Mouse (Mus musculus): Measurements from ENCODE around the gene Slbp. TPM values are rescaled to one million over a fixed set of nuclear protein-coding genes. Genes with fewer than 3 reads are reported as not detected.

The Slbp gene
- polyA plus RNA-seq, 1 experiment from 2014 or later: 81.2 TPM

GRCm38 (mm10) chr5:33611795-33612194 lies 40.6 kb downstream of the Slbp start:
- TF ChIP-seq CTCF (IDR thresholded peaks at IDR 0.05): no peak
- no peak for TF ChIP-seq EP300 (IDR thresholded peaks at IDR 0.05)
- no peak overlapping the region for H3K9ac ChIP-seq (replicated peaks; ENCODE audit: low read depth)
- no peaks in the 10 kb centered on the region for H3K9me3 ChIP-seq (ENCODE audit: low read length)
- no peaks in the 10 kb centered on the region for H3K27me3 ChIP-seq (replicated peaks; ENCODE audit: insufficient read depth, low read length)
- DNase-seq (ENCODE audit: low spot score) (no peak), ATAC-seq (no peak)
- no peak overlapping the region for H3K4me3 ChIP-seq (ENCODE audit: low read depth, low read length)
- H3K27ac ChIP-seq (ENCODE audit: low read length): no peak overlapping the region
- no peak overlapping the region for H3K4me2 ChIP-seq (replicated peaks; ENCODE audit: low read depth, low read length)
- H3K36me3 ChIP-seq (ENCODE audit: insufficient read depth, low read length): peaks cover 25% of the 10 kb centered on the region; the same call in 1 of the 2 replicates
- no peaks in the 10 kb centered on the region for H3K4me1 ChIP-seq (ENCODE audit: insufficient read depth, low read depth, low read length)
- 88% methylated on average over 1 of the region's 1 CpGs for WGBS

- Histone ChIP-seq H3K9me3 (ENCODE audit: low read length) (no peaks in the 10 kb centered on the region), H3K4me2 (replicated peaks; ENCODE audit: low read depth, low read length) (no peak overlapping the region), H3K27ac (ENCODE audit: low read length) (no peak overlapping the region), H3K4me3 (ENCODE audit: low read depth, low read length) (no peak overlapping the region), H3K4me1 (ENCODE audit: insufficient read depth, low read depth, low read length) (no peaks in the 10 kb centered on the region), H3K27me3 (replicated peaks; ENCODE audit: insufficient read depth, low read length) (no peaks in the 10 kb centered on the region), H3K36me3 (ENCODE audit: insufficient read depth, low read length) (peaks cover 31% of the 10 kb centered on the region; the same call in 1 of the 2 replicates), H3K9ac (replicated peaks; ENCODE audit: low read depth) (no peak overlapping the region)
- TF ChIP-seq EP300 (IDR thresholded peaks at IDR 0.05) (no peak), CTCF (IDR thresholded peaks at IDR 0.05) (no peak)
- ATAC-seq (no peak), DNase-seq (ENCODE audit: low spot score) (no peak)
- 88% methylated on average over 1 of the region's 1 CpGs for WGBS
These were observed 43.1 kb downstream of the Slbp start for GRCm38 (mm10) chr5:33609226-33609625.

- WGBS: 94% methylated on average over 15 of the region's 15 CpGs
- no peak for TF ChIP-seq EP300 (IDR thresholded peaks at IDR 0.05)
- no peak for TF ChIP-seq CTCF (IDR thresholded peaks at IDR 0.05)
- peaks cover 29% of the 10 kb centered on the region; the same call in 1 of the 2 replicates for H3K36me3 ChIP-seq (ENCODE audit: insufficient read depth, low read length)
- no peak for DNase-seq (ENCODE audit: low spot score)
- no peak overlapping the region for H3K9ac ChIP-seq (replicated peaks; ENCODE audit: low read depth)
- no peak overlapping the region for H3K4me3 ChIP-seq (ENCODE audit: low read depth, low read length)
- ATAC-seq: no peak
- H3K27ac ChIP-seq (ENCODE audit: low read length): no peak overlapping the region
- no peaks in the 10 kb centered on the region for H3K9me3 ChIP-seq (ENCODE audit: low read length)
- H3K4me2 ChIP-seq (replicated peaks; ENCODE audit: low read depth, low read length): no peak overlapping the region
- no peaks in the 10 kb centered on the region for H3K4me1 ChIP-seq (ENCODE audit: insufficient read depth, low read depth, low read length)
- H3K27me3 ChIP-seq (replicated peaks; ENCODE audit: insufficient read depth, low read length): no peaks in the 10 kb centered on the region
These were observed 44.9 kb downstream of the Slbp start for GRCm38 (mm10) chr5:33607434-33607833.

GRCm38 (mm10) chr5:33606631-33607030 lies 45.7 kb downstream of the Slbp start:
- DNase-seq (ENCODE audit: low spot score) (no peak), ATAC-seq (no peak)
- Histone ChIP-seq H3K4me1 (ENCODE audit: insufficient read depth, low read depth, low read length) (no peaks in the 10 kb centered on the region), H3K36me3 (ENCODE audit: insufficient read depth, low read length) (peaks cover 26% of the 10 kb centered on the region; the same call in 1 of the 2 replicates), H3K9ac (replicated peaks; ENCODE audit: low read depth) (no peak overlapping the region), H3K4me3 (ENCODE audit: low read depth, low read length) (no peak overlapping the region), H3K27ac (ENCODE audit: low read length) (no peak overlapping the region), H3K9me3 (ENCODE audit: low read length) (no peaks in the 10 kb centered on the region), H3K27me3 (replicated peaks; ENCODE audit: insufficient read depth, low read length) (no peaks in the 10 kb centered on the region), H3K4me2 (replicated peaks; ENCODE audit: low read depth, low read length) (no peak overlapping the region)
- WGBS: 72% methylated on average over 7 of the region's 7 CpGs
- TF ChIP-seq CTCF (IDR thresholded peaks at IDR 0.05) (no peak), EP300 (IDR thresholded peaks at IDR 0.05) (no peak)

GRCm38 (mm10) chr5:33605314-33605713 lies 47.1 kb downstream of the Slbp start:
- 81% methylated on average over 5 of the region's 5 CpGs for WGBS
- Histone ChIP-seq H3K4me3 (ENCODE audit: low read depth, low read length) (no peak overlapping the region), H3K4me1 (ENCODE audit: insufficient read depth, low read depth, low read length) (no peaks in the 10 kb centered on the region), H3K27me3 (replicated peaks; ENCODE audit: insufficient read depth, low read length) (no peaks in the 10 kb centered on the region), H3K27ac (ENCODE audit: low read length) (no peak overlapping the region), H3K4me2 (replicated peaks; ENCODE audit: low read depth, low read length) (no peak overlapping the region), H3K9me3 (ENCODE audit: low read length) (no peaks in the 10 kb centered on the region), H3K36me3 (ENCODE audit: insufficient read depth, low read length) (peaks cover 24% of the 10 kb centered on the region; the same call in 1 of the 2 replicates), H3K9ac (replicated peaks; ENCODE audit: low read depth) (no peak overlapping the region)
- no peak for ATAC-seq
- no peak for DNase-seq (ENCODE audit: low spot score)
- TF ChIP-seq EP300 (IDR thresholded peaks at IDR 0.05) (no peak), CTCF (IDR thresholded peaks at IDR 0.05) (no peak)

GRCm38 (mm10) chr5:33593620-33594019 lies 58.8 kb downstream of the Slbp start:
- Histone ChIP-seq H3K4me1 (ENCODE audit: insufficient read depth, low read depth, low read length) (no peaks in the 10 kb centered on the region), H3K4me3 (ENCODE audit: low read depth, low read length) (no peak overlapping the region), H3K36me3 (ENCODE audit: insufficient read depth, low read length) (no peaks in the 10 kb centered on the region), H3K27ac (ENCODE audit: low read length) (no peak overlapping the region), H3K4me2 (replicated peaks; ENCODE audit: low read depth, low read length) (no peak overlapping the region), H3K9ac (replicated peaks; ENCODE audit: low read depth) (no peak overlapping the region), H3K27me3 (replicated peaks; ENCODE audit: insufficient read depth, low read length) (no peaks in the 10 kb centered on the region), H3K9me3 (ENCODE audit: low read length) (no peaks in the 10 kb centered on the region)
- DNase-seq (ENCODE audit: low spot score): no peak
- TF ChIP-seq CTCF (IDR thresholded peaks at IDR 0.05) (peak; percentile 48), EP300 (IDR thresholded peaks at IDR 0.05) (no peak)
- ATAC-seq: no peak
- 30% methylated on average over 2 of the region's 2 CpGs for WGBS

Data from lung, postnatal 0 days (tissue).